Mouse (Mus musculus): ENCODE measurements around the gene Tmem169. TPM values are rescaled to one million over a fixed set of nuclear protein-coding genes. Genes with fewer than 3 reads are reported as not detected.

Tmem169 gene
- polyA plus RNA-seq, 1 experiment, result 15.9 TPM

DNA sequence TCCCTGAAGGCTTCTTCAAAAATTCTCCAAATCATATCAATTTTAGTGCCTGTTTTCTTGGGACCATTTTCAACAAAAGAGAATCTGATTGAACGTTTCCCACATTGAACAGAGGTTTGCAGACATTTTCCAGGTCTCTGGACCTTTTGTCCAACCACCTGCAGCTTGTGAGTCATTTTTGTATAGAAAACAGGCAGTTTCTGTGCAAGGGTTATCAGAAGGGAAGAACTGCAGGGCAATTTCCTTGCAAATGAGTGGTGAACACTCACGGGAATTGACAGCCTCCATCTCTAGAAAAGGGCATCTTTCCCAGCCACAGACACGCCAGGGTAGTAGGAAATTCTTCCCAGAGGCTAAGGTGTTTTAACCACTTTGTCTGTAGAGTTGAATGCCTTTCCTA is 22.1 kb downstream of the Tmem169 start:
- H3K4me3 ChIP-seq (ENCODE audit: insufficient read depth, low read length), result no peak overlapping the region
- no peaks in the 10 kb centered on the region for H3K4me1 ChIP-seq (ENCODE audit: control insufficient read depth, insufficient read depth, low read length)
- no peak overlapping the region for H3K27ac ChIP-seq (ENCODE audit: insufficient read depth, low read length)
- TF ChIP-seq POLR2A (IDR thresholded peaks at IDR 0.05; ENCODE audit: extremely low read depth, insufficient read depth, low read length), result no peak
- no peak for TF ChIP-seq CTCF (IDR thresholded peaks at IDR 0.05; ENCODE audit: extremely low read depth, insufficient read depth, low read length)

DNA sequence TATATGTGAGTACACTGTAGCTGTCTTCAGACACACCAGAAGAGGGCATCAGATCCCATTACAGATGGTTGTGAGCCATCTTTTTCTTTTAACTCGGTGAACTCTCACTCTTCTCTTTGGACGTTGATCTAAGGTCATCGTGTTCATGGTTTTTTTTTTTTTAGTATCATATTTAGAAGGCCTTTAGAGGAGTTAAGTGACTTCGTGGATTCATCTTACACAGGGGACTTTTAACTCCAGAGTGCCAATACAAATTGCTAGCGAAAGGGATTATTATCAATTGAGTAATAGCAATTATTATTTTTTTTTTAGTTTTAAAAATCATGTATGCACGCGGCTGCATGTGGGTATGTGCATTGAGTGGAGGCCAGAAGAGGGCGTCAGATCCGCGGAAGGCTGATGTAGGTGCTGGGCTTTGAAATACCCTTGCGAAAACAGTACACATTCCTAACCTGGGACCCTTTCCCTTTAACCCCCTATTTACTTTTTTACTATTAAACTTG is 22.6 kb downstream of the Tmem169 start:
- peak overlapping the region; percentile 57; the same call in 1 of the 2 replicates for H3K4me3 ChIP-seq (ENCODE audit: insufficient read depth, low read length)
- no peaks in the 10 kb centered on the region for H3K4me1 ChIP-seq (ENCODE audit: control insufficient read depth, insufficient read depth, low read length)
- TF ChIP-seq CTCF (IDR thresholded peaks at IDR 0.05; ENCODE audit: extremely low read depth, insufficient read depth, low read length) (peak; percentile 43), POLR2A (IDR thresholded peaks at IDR 0.05; ENCODE audit: extremely low read depth, insufficient read depth, low read length) (no peak)
- H3K27ac ChIP-seq (ENCODE audit: insufficient read depth, low read length), result no peak overlapping the region

DNA sequence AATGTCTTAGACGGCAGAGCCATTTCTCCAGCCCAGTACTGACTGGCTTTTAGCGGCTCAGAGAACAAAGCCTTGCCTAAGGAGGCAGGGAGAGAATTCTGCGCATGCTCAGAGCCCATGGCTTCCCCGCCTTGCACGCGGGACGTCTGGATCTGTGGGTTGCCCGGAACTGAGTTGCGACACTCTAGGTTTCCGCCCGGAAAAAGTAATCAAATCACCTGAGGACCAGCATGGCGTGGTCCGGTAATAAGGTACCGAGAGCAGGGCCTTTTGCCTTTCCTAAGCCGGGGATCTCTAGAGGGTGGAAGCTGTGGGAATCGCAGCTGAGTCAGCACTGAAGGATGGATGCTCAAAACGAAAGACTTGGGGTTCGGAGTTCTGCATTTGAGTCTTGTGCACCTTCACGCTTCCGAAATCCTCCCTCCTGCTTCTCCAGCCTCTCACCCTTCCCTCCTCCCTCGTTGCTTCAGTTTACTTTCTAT is 23.2 kb downstream of the Tmem169 start, which contains the start of gene Xrcc5:
Gene Xrcc5 (plus strand): TSS at position 105 of the 482 bp plus-strand sequence.
- TF ChIP-seq POLR2A (IDR thresholded peaks at IDR 0.05; ENCODE audit: extremely low read depth, insufficient read depth, low read length) (peak; percentile 82), CTCF (IDR thresholded peaks at IDR 0.05; ENCODE audit: extremely low read depth, insufficient read depth, low read length) (no peak)
- H3K4me3 ChIP-seq (ENCODE audit: insufficient read depth, low read length), result peak within 1 kb of the TSS; percentile 57
- H3K4me1 ChIP-seq (ENCODE audit: control insufficient read depth, insufficient read depth, low read length), result no peaks in the 10 kb centered on the region
- H3K27ac ChIP-seq (ENCODE audit: insufficient read depth, low read length), result no peak within 1 kb of the TSS

DNA sequence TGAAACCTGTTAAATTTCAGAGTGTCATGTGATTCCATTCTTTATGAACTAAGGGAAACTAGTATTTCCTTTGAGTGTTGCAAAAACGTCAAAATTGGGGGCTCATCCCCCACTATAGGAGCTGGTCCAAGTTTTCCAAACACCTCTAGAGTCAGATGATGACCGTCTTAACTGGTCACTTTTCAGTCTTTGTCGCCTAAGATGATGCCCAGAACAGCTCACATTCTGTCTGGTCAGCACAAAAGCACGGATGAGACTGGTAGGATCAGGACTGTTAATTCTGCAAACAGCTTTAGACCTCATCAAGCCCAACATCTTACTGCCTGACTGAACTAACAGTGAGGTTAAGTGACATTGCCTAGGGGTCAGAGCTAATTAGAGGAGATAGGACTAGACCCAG is 24.8 kb downstream of the Tmem169 start:
- Histone ChIP-seq H3K27ac (ENCODE audit: insufficient read depth, low read length) (no peak overlapping the region), H3K4me1 (ENCODE audit: control insufficient read depth, insufficient read depth, low read length) (no peaks in the 10 kb centered on the region), H3K4me3 (ENCODE audit: insufficient read depth, low read length) (no peak overlapping the region)
- TF ChIP-seq CTCF (IDR thresholded peaks at IDR 0.05; ENCODE audit: extremely low read depth, insufficient read depth, low read length) (no peak), POLR2A (IDR thresholded peaks at IDR 0.05; ENCODE audit: extremely low read depth, insufficient read depth, low read length) (no peak)

DNA sequence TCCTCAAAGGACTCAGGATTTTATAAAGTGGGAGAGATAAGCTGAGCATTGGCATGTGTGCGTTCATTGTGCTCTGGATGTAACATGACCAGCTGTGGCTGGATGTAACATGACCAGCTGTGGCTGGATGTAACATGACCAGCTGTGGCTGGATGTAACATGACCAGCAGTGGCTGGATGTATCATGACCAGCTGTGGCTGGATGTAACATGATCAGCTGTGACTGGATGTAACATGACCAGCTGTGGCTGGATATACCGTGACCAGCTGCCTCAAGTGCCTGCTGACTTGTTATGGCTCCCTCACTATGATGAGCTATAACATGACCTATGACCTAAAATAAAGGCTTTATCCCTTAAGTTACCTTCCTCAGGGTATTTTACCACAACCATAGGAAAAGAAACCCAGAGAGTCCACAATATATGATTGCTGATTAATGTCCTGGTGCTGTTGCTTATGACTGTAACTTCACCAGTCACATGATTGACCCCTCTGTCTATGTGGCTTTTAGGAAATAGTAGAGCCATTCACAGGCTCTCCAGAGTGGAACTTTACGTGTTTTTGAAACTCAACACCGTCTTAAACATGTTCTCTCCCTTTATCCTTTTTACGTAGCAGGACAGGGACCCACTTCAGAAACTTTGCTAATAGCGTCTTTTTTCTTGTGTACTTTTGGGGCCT is 25.7 kb downstream of the Tmem169 start:
- TF ChIP-seq POLR2A (IDR thresholded peaks at IDR 0.05; ENCODE audit: extremely low read depth, insufficient read depth, low read length), result no peak
- no peak for TF ChIP-seq CTCF (IDR thresholded peaks at IDR 0.05; ENCODE audit: extremely low read depth, insufficient read depth, low read length)

DNA sequence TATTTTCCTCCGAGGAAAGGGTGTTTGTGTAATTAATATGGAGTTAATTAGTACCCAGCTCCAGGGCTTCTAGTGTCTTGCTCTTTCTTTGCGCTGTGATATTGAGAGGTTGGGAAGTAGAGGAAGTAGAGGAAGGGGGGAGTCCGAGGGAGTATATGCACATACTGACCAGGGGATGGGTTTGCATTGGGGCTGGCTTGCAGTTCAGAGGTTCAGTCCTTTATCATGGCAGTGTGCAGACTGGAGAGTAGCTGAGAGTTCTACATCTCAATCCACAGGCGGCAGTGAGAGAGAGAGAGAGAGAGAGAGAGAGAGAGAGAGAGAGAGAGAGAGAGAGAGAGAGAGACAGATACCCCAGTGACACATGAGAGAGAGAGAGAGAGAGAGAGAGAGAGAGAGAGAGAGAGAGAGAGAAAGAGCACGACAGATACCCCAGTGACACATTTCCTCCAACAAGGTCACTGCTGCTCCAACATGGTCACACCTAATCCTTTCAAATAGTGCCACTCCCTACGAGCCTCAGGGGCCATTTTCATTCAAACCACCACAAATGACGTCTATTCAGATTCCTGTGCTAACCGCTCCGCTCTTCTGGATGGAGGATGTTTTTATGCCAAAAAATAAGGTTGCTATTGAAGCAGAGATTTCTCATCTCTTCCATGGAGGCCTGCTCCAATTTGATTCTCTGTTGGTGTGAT is 28.7 kb downstream of the Tmem169 start:
- Histone ChIP-seq H3K27ac (ENCODE audit: insufficient read depth, low read length) (no peak overlapping the region), H3K4me1 (ENCODE audit: control insufficient read depth, insufficient read depth, low read length) (no peaks in the 10 kb centered on the region), H3K4me3 (ENCODE audit: insufficient read depth, low read length) (no peak overlapping the region)
- TF ChIP-seq POLR2A (IDR thresholded peaks at IDR 0.05; ENCODE audit: extremely low read depth, insufficient read depth, low read length) (no peak), CTCF (IDR thresholded peaks at IDR 0.05; ENCODE audit: extremely low read depth, insufficient read depth, low read length) (no peak)

More for the DNA sequence above, 25.7 kb downstream of the Tmem169 start:
- Histone ChIP-seq H3K4me1 (ENCODE audit: control insufficient read depth, insufficient read depth, low read length) (no peaks in the 10 kb centered on the region), H3K4me3 (ENCODE audit: insufficient read depth, low read length) (no peak overlapping the region), H3K27ac (ENCODE audit: insufficient read depth, low read length) (no peak overlapping the region)

DNA sequence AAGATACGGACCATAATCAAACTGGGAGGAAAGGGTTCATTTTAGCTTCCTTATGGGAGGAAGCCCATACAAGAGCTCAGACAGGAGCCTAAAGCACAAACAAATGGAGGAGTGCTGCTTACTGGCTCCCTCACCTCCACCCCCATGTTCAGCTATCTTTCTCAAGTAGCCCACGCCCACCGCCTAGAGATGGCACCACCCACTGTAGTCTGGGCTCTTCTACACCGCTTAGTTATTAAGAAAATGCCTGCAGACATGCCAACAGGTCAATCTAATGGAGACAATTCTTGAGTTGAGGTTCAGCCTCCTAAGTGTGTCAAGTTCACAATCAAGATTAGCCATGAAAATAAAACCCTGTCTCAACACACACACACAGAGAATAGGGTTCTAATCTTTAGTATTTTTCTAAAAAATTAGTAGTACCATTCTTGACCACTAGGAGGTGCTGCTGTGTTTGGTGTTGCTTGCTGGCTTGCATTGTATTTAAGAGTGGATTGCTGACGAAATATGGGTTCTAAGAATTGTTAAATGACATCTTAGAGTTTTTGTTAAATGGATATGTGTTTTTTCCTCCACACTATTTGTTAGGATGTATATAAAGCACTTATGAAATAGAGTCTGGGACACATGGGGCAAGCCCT is 29.4 kb downstream of the Tmem169 start:
- H3K4me1 ChIP-seq (ENCODE audit: control insufficient read depth, insufficient read depth, low read length), result no peaks in the 10 kb centered on the region
- TF ChIP-seq CTCF (IDR thresholded peaks at IDR 0.05; ENCODE audit: extremely low read depth, insufficient read depth, low read length), result peak; percentile 57; the same call in 1 of the 2 replicates
- TF ChIP-seq POLR2A (IDR thresholded peaks at IDR 0.05; ENCODE audit: extremely low read depth, insufficient read depth, low read length), result no peak
- no peak overlapping the region for H3K4me3 ChIP-seq (ENCODE audit: insufficient read depth, low read length)
- H3K27ac ChIP-seq (ENCODE audit: insufficient read depth, low read length), result no peak overlapping the region

DNA sequence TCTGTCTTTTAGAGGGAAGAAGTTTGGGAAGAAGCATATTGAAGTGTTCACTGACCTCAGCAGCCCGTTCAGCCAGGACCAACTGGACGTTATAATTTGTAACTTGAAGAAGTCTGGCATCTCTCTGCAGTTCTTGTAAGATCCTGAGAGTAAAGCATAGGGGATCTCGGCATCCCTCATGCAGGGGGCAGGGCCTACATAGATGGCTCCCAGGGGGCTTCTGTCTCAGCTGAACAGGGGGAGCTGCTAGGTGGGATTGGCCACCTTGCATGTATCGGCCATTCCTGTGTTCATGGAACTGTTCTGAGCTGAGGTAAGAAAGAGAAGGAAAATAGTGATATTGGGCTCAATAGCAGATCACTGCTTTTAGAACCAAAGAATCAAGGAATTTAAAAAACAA is 31.3 kb downstream of the Tmem169 start:
- no peaks in the 10 kb centered on the region for H3K4me1 ChIP-seq (ENCODE audit: control insufficient read depth, insufficient read depth, low read length)
- H3K4me3 ChIP-seq (ENCODE audit: insufficient read depth, low read length), result no peak overlapping the region
- H3K27ac ChIP-seq (ENCODE audit: insufficient read depth, low read length), result no peak overlapping the region
- TF ChIP-seq POLR2A (IDR thresholded peaks at IDR 0.05; ENCODE audit: extremely low read depth, insufficient read depth, low read length) (no peak), CTCF (IDR thresholded peaks at IDR 0.05; ENCODE audit: extremely low read depth, insufficient read depth, low read length) (no peak)

DNA sequence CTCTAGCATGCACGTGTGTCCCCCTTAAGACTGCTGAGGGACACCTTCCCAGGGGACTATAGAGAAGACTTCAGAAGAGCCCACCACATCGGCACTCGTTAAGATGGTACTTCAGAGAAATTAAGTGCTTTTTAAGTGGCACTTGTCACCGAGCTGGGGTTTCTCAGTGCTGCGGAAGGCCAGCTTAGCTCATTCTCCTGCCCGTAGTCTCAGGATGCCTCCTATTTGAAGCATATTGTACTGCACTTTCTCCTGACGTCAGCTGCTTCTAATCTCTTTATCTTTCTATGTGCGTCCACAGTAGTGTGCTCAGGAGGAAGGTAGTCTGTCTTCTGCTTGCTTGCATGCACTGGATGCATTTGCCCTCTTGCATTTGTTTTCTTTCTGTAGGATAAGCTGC is 32.2 kb downstream of the Tmem169 start:
- H3K4me1 ChIP-seq (ENCODE audit: control insufficient read depth, insufficient read depth, low read length), result no peaks in the 10 kb centered on the region
- TF ChIP-seq POLR2A (IDR thresholded peaks at IDR 0.05; ENCODE audit: extremely low read depth, insufficient read depth, low read length) (no peak), CTCF (IDR thresholded peaks at IDR 0.05; ENCODE audit: extremely low read depth, insufficient read depth, low read length) (no peak)
- no peak overlapping the region for H3K27ac ChIP-seq (ENCODE audit: insufficient read depth, low read length)
- no peak overlapping the region for H3K4me3 ChIP-seq (ENCODE audit: insufficient read depth, low read length)
